Mouse (Mus musculus) ES-Bruce4 (cell line): ENCODE results near the gene Celsr3.

Experiments used
- CTCF ChIP-seq: IDR thresholded peaks from one replicate; pipeline ENCODE4 v1.8.1; 2011; ENCODE audit warnings: low read depth, low read length
- EP300 ChIP-seq: IDR thresholded peaks from 2 replicates; pipeline ENCODE4 v1.6.1; 2011; ENCODE audit warnings: low read depth, low read length; ENCODE audit not compliant: insufficient read depth
- POLR2A ChIP-seq: IDR thresholded peaks from one replicate; pipeline ENCODE4 v1.8.1; 2011; ENCODE audit warnings: low read length; ENCODE audit not compliant: insufficient read depth

DNA sequence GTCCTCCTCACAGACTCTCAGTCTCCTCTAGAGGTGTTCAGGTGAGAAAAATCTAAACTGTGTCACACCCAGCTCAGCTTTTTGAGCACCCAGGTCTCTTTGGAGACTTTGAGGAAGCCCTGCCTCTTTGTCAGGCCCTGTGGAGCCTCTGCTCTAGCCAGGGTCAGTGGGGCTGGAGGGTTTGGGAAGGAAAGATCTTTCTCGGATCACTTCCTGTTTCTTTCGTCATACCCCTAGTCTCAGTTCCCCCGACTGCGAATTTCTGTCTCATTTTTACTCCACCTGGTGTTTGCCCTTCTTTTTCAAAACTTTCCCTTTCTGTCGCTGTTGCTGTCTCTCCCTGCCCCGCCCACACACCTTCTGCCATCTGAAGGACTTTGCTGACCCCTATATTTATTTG lies 16.4 kb upstream of the Celsr3 start:
- TF ChIP-seq CTCF (no peak), POLR2A (no peak), EP300 (no peak)
